Comparison of ENCODE assay signal across 19 mouse cellular contexts in genomic region chr11:35998048-35998447, GRCm38 (mm10).
"Had no signal": no experiment of that assay in that cellular context is flagged by ENCODE, and none has a peak within 500 bp of the region (broad histone marks: within the 10 kb centered on the region; RNA-seq: fewer than 3 reads in every experiment).

No protein-coding gene starts in this region.

- H3K36me3 ChIP-seq: lung, embryonic 15.5 days; midbrain, embryonic 13.5 days; midbrain, embryonic 15.5 days; neural tube, embryonic 13.5 days; neural tube, embryonic 15.5 days; stomach, embryonic 15.5 days had no signal

- H3K27me3 ChIP-seq: midbrain, embryonic 15.5 days; neural tube, embryonic 15.5 days; stomach, embryonic 15.5 days had no signal

- H3K4me3 ChIP-seq: lung, embryonic 15.5 days; midbrain, embryonic 13.5 days; midbrain, embryonic 15.5 days; myocyte; neural tube, embryonic 13.5 days; neural tube, embryonic 15.5 days; stomach, embryonic 15.5 days had no signal

- H3K9me3 ChIP-seq: lung, embryonic 15.5 days; midbrain, embryonic 13.5 days; midbrain, embryonic 15.5 days; neural tube, embryonic 13.5 days; neural tube, embryonic 15.5 days; stomach, embryonic 15.5 days had no signal

- DNase-seq: liver, postnatal 0 days; lung, adult 2 months; lung, postnatal 14 days; lung, postnatal 36 days; retina, postnatal 1 day; right cerebral cortex, adult 18-20 months; right cerebral cortex, postnatal 25 days; thymus, adult 2 months; thymus, postnatal 25 days; thymus, postnatal 4 days had no signal

- H3K27ac ChIP-seq: lung, embryonic 15.5 days; macrophage; midbrain, embryonic 13.5 days; midbrain, embryonic 15.5 days; neural tube, embryonic 13.5 days; neural tube, embryonic 15.5 days; stomach, embryonic 15.5 days; stomach, postnatal 0 days had no signal
